Mouse (Mus musculus): Measurements from ENCODE around the gene Ola1.

- TF ChIP-seq CTCF (IDR thresholded peaks at IDR 0.05; ENCODE audit: low read depth) = no peak
- TF ChIP-seq EP300 (IDR thresholded peaks at IDR 0.05; ENCODE audit: low read depth) = no peak
Measured at GRCm38 (mm10) chr2:73118781-73119180, 99.9 kb downstream of the Ola1 start.

Measured in heart, postnatal 0 days (tissue).